Mouse (Mus musculus) CD4-positive naive resting alpha-beta T cell, adult 57 days (primary cell): ENCODE measurements around the gene Casd1. TPM values are rescaled to one million over a fixed set of nuclear protein-coding genes. Genes with fewer than 3 reads are reported as not detected.

Experiments
- total RNA-seq: library from RNA; stranded (reverse); gene quantifications from one replicate; pipeline ENCODE4 v1.2.4, GENCODE M21; 2023

Gene Casd1
- total RNA-seq: 20.7 TPM

GRCm38 (mm10) chr6:4600658-4601296, at the start of gene Casd1:
Gene Casd1 (plus strand): TSS chr6:4600839.

Other genes with a start within 250 kb of the Casd1 start
- 2.2 TPM for gene Col1a2, start 96.0 kb upstream of the Casd1 start, total RNA-seq
- 1.1 TPM for gene Sgce, start 146.4 kb downstream of the Casd1 start, total RNA-seq
- 0.12 TPM for gene Peg10, start 146.5 kb downstream of the Casd1 start, total RNA-seq